Mouse (Mus musculus) liver, embryonic 16.5 days (tissue): Measurements from ENCODE around the gene Jmjd6. TPM values are rescaled to one million over a fixed set of nuclear protein-coding genes. Genes with fewer than 3 reads are reported as not detected.

Source experiments
- ATAC-seq: fragments of 200-750 bp; cut with Nextera tagmentation; 2 replicates; pipeline ENCODE4 v1.8.0; 2017; ENCODE audit warnings: low read depth, mild to moderate bottlenecking, moderate number of reproducible peaks, moderate library complexity
- H3K27ac ChIP-seq: fragments of 300-500 bp; sonication (generic); 2 replicates; pipeline ENCODE4 v1.5.1; 2014; ENCODE audit warnings: mild to moderate bottlenecking, low read length
- H3K27me3 ChIP-seq: fragments of 300-500 bp; sonication (generic); 2 replicates; pipeline ENCODE4 v1.6.1; 2014; ENCODE audit warnings: low read depth, low read length, mixed read lengths; ENCODE audit not compliant: control insufficient read depth, insufficient read depth
- H3K36me3 ChIP-seq: fragments of 300-500 bp; sonication (generic); 2 replicates; pipeline ENCODE4 v1.6.1; 2014; ENCODE audit warnings: mild to moderate bottlenecking; ENCODE audit not compliant: control insufficient read depth, insufficient read depth
- H3K4me1 ChIP-seq: fragments of 300-500 bp; sonication (generic); 2 replicates; pipeline ENCODE4 v1.6.1; 2014; ENCODE audit warnings: low read depth, low read length, mixed read lengths; ENCODE audit not compliant: control insufficient read depth
- H3K4me2 ChIP-seq: fragments of 300-500 bp; sonication (generic); 2 replicates; pipeline ENCODE4 v1.6.1; 2014; ENCODE audit warnings: low read depth, low read length, mixed read lengths
- H3K4me3 ChIP-seq: fragments of 300-500 bp; sonication (generic); 2 replicates; pipeline ENCODE4 v1.5.1; 2014; ENCODE audit warnings: low read depth, mild to moderate bottlenecking, low read length
- H3K9ac ChIP-seq: fragments of 300-500 bp; sonication (generic); 2 replicates; pipeline ENCODE4 v1.6.1; 2014; ENCODE audit warnings: low read depth, low read length
- H3K9me3 ChIP-seq: fragments of 300-500 bp; sonication (generic); replicated peaks from 2 replicates; pipeline ENCODE4 v1.6.1; 2016; ENCODE audit warnings: low read length; ENCODE audit not compliant: control insufficient read depth
- WGBS: fragments of 180-500 bp; shearing (Covaris S2); extraction: QIAGEN DNeasy Blood & Tissue Kit; methylation state at CpG from one replicate; pipeline ENCODE4 v1.1.7; 2014; ENCODE audit not compliant: insufficient replicate concordance; 5-methylcytosine and 5-hydroxymethylcytosine counted together
- polyA plus RNA-seq: library from polyadenylated mRNA; unstranded; fragments of >200 nt; fragmentation: Nextera tagmentation; extraction: Ambion mirVana; gene quantifications from 2 replicates; pipeline ENCODE4 v1.2.1, GENCODE M21; 2015

Gene Jmjd6
- polyA plus RNA-seq, 1 experiment from 2014 or later = 25.4 TPM

DNA sequence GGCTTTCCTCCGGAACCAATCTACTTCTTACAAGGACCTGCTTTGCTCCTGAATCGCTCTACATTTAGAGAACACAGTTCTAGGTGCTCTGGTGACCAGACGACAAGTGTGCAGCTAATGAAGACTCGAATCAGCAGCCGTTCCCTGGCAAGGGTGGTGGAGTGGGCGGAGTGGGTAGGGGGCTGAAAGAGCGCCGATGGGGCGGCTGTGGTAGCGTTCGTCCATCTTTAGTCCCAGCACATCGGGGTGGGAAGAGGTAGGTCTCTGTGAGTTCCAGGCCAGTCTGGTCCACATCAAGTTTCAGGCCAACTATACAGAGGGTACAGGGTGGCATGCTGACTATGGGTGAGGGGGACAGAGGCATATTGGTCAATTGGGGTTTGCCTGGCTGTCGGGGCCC is 29.6 kb downstream of the Jmjd6 start:
- H3K9me3 ChIP-seq = no peaks in the 10 kb centered on the region
- no peaks in the 10 kb centered on the region for H3K27me3 ChIP-seq
- no peak overlapping the region for H3K27ac ChIP-seq
- no peak for ATAC-seq
- no peak overlapping the region for H3K9ac ChIP-seq
- no peak overlapping the region for H3K4me3 ChIP-seq
- 77% methylated on average over 13 of the region's 13 CpGs for WGBS
- H3K4me1 ChIP-seq = peaks cover 2% of the 10 kb centered on the region; the same call in 1 of the 2 replicates
- no peaks in the 10 kb centered on the region for H3K36me3 ChIP-seq
- no peak overlapping the region for H3K4me2 ChIP-seq

DNA sequence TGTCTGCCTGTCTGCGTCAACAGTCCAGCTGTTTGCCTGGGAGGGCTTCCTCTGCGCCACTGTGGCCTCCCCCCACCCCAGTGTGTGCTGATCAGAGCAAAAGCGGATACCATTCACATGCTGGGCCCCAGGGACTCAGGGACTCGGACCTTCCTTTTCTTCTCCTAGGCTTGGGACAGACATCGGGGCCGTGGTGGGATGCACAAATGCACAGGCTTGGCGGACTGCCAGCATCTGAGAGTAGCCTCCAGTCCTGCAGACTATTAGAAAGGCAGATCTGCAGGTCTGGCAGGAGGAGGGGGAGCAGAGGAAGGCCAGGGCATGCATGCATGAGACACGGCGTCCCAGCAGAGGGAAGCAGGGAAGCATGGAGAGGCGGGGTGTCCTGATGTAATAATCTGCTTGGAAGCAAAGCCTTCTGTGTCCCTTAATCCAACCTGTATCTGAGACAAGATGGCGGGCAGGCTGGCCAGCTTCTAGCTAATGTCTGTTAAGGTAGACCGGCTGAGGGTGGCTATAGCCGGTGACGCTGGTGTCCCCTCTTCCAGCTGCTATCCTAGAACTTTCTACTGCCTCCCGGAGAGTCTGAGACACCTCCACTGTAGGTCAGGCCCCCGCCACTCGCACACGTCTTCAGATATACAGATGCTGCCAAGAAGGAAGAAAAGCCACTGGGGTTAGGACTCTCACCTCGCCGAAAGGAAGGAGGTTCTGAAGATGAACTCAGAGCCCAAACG is 30.3 kb downstream of the Jmjd6 start:
- Histone ChIP-seq H3K4me3 (no peak overlapping the region), H3K27me3 (no peaks in the 10 kb centered on the region), H3K9ac (no peak overlapping the region), H3K4me1 (peaks cover 2% of the 10 kb centered on the region; the same call in 1 of the 2 replicates), H3K4me2 (no peak overlapping the region), H3K9me3 (no peaks in the 10 kb centered on the region), H3K36me3 (no peaks in the 10 kb centered on the region), H3K27ac (no peak overlapping the region)
- 63% methylated on average over 21 of the region's 21 CpGs for WGBS
- ATAC-seq = no peak

DNA sequence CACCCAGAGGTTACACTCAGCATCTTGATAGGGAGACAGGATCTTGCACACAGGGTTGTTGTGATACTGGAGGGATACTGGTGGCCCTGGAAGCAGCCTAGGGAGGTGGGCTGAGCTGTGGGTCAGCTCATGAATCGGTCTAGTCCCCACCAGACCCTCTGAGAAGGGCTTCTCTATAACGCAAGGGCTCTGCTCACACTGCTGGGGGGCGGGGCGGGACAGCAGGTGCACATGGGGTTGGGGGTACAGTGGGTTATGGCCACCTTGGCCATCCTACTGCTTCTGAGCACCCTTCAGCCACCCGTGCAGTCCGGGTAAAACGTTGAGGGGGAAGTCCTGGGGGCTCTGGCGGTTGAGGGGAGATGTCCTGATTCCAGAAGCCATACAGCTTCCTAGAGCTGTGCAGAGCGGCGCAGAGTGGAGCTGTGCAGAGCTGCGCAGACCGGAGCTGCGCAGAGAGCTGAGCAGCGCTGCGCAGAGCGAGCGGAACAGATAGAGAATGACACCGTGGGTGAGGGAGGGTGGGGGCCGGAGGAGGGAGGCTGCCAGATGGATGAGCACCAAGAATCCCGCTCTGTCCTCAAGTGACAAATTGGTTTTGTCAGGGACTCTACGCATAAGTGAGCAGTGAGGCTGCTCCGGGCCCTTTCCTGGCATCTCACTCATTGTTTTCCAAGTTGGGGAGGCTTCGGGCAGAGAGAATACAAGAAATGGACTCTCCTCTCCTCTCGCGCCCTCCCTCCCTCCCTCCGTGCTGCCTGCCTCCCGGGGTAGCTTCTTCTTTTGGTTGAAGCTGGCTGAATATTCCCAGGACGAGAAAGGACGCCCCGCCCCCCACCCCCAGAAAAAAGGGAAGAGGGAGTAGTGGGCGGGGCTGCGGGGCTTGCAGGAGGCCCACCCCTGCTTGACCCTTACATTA is 32.0 kb downstream of the Jmjd6 start:
- no peaks in the 10 kb centered on the region for H3K27me3 ChIP-seq
- no peak overlapping the region for H3K27ac ChIP-seq
- no peaks in the 10 kb centered on the region for H3K36me3 ChIP-seq
- H3K4me3 ChIP-seq = peak overlapping the region; percentile 35
- H3K4me2 ChIP-seq = peak overlapping the region; percentile 55
- H3K9me3 ChIP-seq = no peaks in the 10 kb centered on the region
- peaks cover 2% of the 10 kb centered on the region; the same call in 1 of the 2 replicates for H3K4me1 ChIP-seq
- 10% methylated on average over 30 of the region's 32 CpGs for WGBS
- ATAC-seq = peak; percentile 49
- H3K9ac ChIP-seq = no peak overlapping the region

GRCm38 (mm10) chr11:116810528-116810927 is 32.7 kb downstream of the Jmjd6 start:
- peaks cover 2% of the 10 kb centered on the region; the same call in 1 of the 2 replicates for H3K4me1 ChIP-seq

GRCm38 (mm10) chr11:116809520-116809919 is 33.7 kb downstream of the Jmjd6 start:
- 63% methylated on average over 8 of the region's 8 CpGs for WGBS
- Histone ChIP-seq H3K9me3 (no peaks in the 10 kb centered on the region), H3K4me3 (no peak overlapping the region), H3K27ac (no peak overlapping the region), H3K27me3 (no peaks in the 10 kb centered on the region), H3K4me2 (no peak overlapping the region), H3K36me3 (no peaks in the 10 kb centered on the region), H3K9ac (no peak overlapping the region), H3K4me1 (peaks cover 2% of the 10 kb centered on the region; the same call in 1 of the 2 replicates)
- no peak for ATAC-seq

More at GRCm38 (mm10) chr11:116810528-116810927, 32.7 kb downstream of the Jmjd6 start:
- ATAC-seq = no peak
- no peaks in the 10 kb centered on the region for H3K9me3 ChIP-seq
- no peak overlapping the region for H3K4me2 ChIP-seq
- H3K27me3 ChIP-seq = no peaks in the 10 kb centered on the region
- no peak overlapping the region for H3K9ac ChIP-seq
- H3K4me3 ChIP-seq = no peak overlapping the region
- H3K36me3 ChIP-seq = no peaks in the 10 kb centered on the region
- 61% methylated on average over 11 of the region's 11 CpGs for WGBS
- H3K27ac ChIP-seq = no peak overlapping the region

GRCm38 (mm10) chr11:116808811-116809395 is 34.3 kb downstream of the Jmjd6 start:
- no peak for ATAC-seq
- no peak overlapping the region for H3K27ac ChIP-seq
- H3K9me3 ChIP-seq = no peaks in the 10 kb centered on the region
- WGBS = 70% methylated on average over 11 of the region's 11 CpGs
- H3K27me3 ChIP-seq = no peaks in the 10 kb centered on the region
- no peaks in the 10 kb centered on the region for H3K36me3 ChIP-seq
- no peak overlapping the region for H3K4me2 ChIP-seq
- no peak overlapping the region for H3K4me3 ChIP-seq
- no peak overlapping the region for H3K9ac ChIP-seq
- peaks cover 2% of the 10 kb centered on the region; the same call in 1 of the 2 replicates for H3K4me1 ChIP-seq

GRCm38 (mm10) chr11:116807938-116808606 is 35.2 kb downstream of the Jmjd6 start:
- ATAC-seq = no peak
- no peaks in the 10 kb centered on the region for H3K9me3 ChIP-seq
- no peak overlapping the region for H3K27ac ChIP-seq
- H3K4me2 ChIP-seq = no peak overlapping the region
- WGBS = 30% methylated on average over 7 of the region's 7 CpGs
- H3K4me1 ChIP-seq = peaks cover 2% of the 10 kb centered on the region; the same call in 1 of the 2 replicates
- H3K36me3 ChIP-seq = no peaks in the 10 kb centered on the region
- no peak overlapping the region for H3K9ac ChIP-seq
- no peaks in the 10 kb centered on the region for H3K27me3 ChIP-seq
- H3K4me3 ChIP-seq = no peak overlapping the region

DNA sequence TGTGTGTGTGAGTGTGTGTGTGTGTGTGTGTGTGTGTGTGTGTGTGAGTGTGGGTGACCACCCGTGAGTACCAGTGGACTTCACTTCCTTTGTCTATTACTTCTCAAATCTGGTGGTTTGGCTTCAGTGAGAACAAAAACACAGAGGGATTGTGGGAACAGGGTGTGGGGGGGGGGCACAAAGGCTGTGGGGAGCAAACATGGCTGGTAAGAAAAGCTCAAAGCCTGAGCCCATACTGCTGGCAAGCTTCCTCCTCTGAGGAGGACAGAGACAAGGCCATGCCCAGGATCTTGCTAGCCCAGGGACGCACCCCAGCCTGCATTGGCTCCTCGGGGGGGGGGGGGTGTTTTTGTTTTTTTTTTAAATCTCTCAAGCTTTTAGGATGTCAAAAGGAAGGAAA is 35.7 kb downstream of the Jmjd6 start:
- no peak overlapping the region for H3K27ac ChIP-seq
- H3K9ac ChIP-seq = no peak overlapping the region
- H3K36me3 ChIP-seq = no peaks in the 10 kb centered on the region
- no peak overlapping the region for H3K4me3 ChIP-seq
- no peaks in the 10 kb centered on the region for H3K27me3 ChIP-seq
- H3K9me3 ChIP-seq = no peaks in the 10 kb centered on the region
- WGBS = 52% methylated on average over 3 of the region's 3 CpGs
- no peak overlapping the region for H3K4me2 ChIP-seq
- ATAC-seq = no peak
- peaks cover 2% of the 10 kb centered on the region; the same call in 1 of the 2 replicates for H3K4me1 ChIP-seq
